Mouse (Mus musculus) erythroblast, embryonic 14.5 days (primary cell): ENCODE results near the gene Lrrc23. TPM values are rescaled to one million over a fixed set of nuclear protein-coding genes. Genes with fewer than 3 reads are reported as not detected.

ENCODE experiments used
- H3K27me3 ChIP-seq: 2 replicates; pipeline ENCODE4 v1.6.1; 2012; ENCODE audit warnings: inconsistent platforms; ENCODE audit not compliant: control insufficient read depth
- H3K36me3 ChIP-seq: 2 replicates; pipeline ENCODE4 v1.6.1; 2012; ENCODE audit warnings: mild to moderate bottlenecking, inconsistent platforms; ENCODE audit not compliant: control insufficient read depth
- H3K4me1 ChIP-seq: 2 replicates; pipeline ENCODE4 v1.6.1; 2012; ENCODE audit warnings: inconsistent platforms; ENCODE audit not compliant: control insufficient read depth
- H3K4me3 ChIP-seq: replicated peaks from 2 replicates; pipeline ENCODE3; 2012; ENCODE audit warnings: moderate library complexity, mild to moderate bottlenecking, inconsistent platforms
- H3K9me3 ChIP-seq: 2 replicates; pipeline ENCODE4 v1.6.1; 2012; ENCODE audit warnings: low read length, inconsistent platforms, mixed read lengths; ENCODE audit not compliant: control insufficient read depth
- GATA1 ChIP-seq: IDR thresholded peaks from 2 replicates; pipeline ENCODE4 v1.6.1; 2012; ENCODE audit warnings: low read length, inconsistent platforms, mixed read lengths
- TAL1 ChIP-seq: IDR thresholded peaks from 3 replicates; pipeline ENCODE4 v1.6.1; 2012; ENCODE audit warnings: low read length, inconsistent platforms, mixed read lengths
- polyA plus RNA-seq: library from polyadenylated mRNA; stranded (reverse); fragments of >175 nt; gene quantifications from 2 replicates; pipeline ENCODE4 v1.2.3, GENCODE M21; 2012

Gene Lrrc23
- polyA plus RNA-seq, 1 experiment = not detected

DNA sequence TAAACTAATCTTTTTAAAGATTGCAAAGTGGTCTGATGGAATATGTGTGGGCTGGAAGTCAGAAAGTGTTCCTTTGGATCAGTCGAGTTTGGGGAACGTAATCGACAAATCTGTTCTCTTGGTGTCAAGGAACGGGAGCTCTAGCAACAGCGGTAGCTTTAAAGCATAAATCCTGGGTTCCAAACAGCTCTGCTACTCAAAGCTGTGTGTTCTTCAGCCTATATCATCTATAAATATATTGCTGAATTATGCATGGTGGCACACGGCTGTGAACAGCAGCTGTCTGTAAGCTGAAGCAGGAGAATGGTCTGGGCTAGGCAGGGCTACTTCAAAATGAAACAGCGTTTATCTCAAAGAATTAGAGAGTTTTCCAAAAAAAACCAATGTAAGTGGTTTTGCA lies 1.4 kb upstream of the Lrrc23 start:
- TF ChIP-seq GATA1 = no peak
- TF ChIP-seq TAL1 = no peak
- Histone ChIP-seq H3K4me3 (no peak overlapping the region), H3K9me3 (no peaks in the 10 kb centered on the region), H3K36me3 (no peaks in the 10 kb centered on the region), H3K27me3 (peaks cover 40% of the 10 kb centered on the region), H3K4me1 (peaks cover 2% of the 10 kb centered on the region)

DNA sequence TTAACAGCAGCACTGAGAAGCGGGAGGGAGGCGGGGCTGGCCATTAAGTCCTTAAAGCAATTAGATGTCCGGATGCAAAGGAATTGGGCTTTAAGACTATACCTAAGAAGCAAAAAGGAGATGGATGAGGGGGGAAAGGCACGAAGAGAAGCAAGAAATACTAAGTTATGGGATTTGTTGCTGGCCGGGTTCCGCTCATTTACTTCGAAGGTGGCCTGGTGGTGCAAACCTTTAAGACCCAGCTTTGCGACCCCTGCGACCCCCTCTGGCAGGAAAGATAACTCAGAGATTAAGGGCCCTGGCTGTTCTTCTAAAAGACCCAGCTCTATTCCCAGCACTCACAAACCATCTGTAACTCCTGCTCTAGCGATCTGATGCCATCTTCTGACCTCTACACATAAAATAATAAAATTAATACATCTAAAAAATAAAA lies 473 bp upstream of the Lrrc23 start:
- Histone ChIP-seq H3K36me3 (no peaks in the 10 kb centered on the region), H3K4me1 (peaks cover 2% of the 10 kb centered on the region), H3K4me3 (no peak overlapping the region), H3K9me3 (no peaks in the 10 kb centered on the region), H3K27me3 (peaks cover 40% of the 10 kb centered on the region)
- no peak for TF ChIP-seq TAL1

DNA sequence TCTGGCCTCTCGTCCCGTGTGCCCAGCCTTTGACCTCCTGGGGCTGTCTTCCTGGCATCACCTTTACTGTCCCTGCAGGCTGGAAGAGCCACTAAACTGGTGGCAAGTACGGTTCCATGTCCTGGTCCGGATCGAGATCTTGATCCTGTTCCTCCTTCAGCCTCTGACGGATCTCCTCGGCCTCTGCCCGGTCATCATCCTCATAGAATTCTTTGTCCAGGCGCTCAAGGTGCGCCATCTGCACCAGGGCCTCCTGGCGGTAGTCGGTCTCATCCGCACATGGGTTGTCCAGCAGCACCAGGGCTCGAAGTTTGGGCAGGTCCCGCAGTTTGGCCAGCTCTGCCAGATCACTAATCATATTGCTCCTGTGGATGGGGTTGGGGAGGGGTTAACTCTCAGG lies 9.0 kb downstream of the Lrrc23 start:
- no peak for TF ChIP-seq TAL1
- no peak for TF ChIP-seq GATA1
- H3K4me3 ChIP-seq = no peak overlapping the region
- H3K4me1 ChIP-seq = peaks cover 13% of the 10 kb centered on the region
- H3K9me3 ChIP-seq = peaks cover 3% of the 10 kb centered on the region; the same call in 1 of the 2 replicates
- H3K27me3 ChIP-seq = peaks cover 68% of the 10 kb centered on the region
- H3K36me3 ChIP-seq = no peaks in the 10 kb centered on the region

DNA sequence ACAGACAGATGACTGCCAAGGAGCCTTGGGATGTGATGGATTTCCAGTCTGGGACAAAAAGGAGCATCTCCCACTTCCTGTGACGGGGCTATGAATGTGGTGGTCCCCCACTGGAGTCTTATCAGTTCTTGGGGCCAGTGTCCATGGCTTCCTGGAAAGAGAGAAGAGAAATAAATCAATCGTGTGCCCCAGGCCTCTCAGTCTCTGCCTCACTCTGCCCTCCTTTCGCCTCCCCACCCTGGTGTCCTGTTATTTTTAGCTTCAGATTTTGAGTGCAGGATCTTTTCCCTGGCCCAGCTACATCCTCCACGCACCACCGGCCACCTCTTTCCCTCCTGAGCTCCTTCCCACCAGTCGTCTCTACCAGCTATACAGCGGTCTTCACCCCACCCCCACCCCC lies 9.5 kb downstream of the Lrrc23 start:
- H3K4me3 ChIP-seq = no peak overlapping the region
- peaks cover 3% of the 10 kb centered on the region; the same call in 1 of the 2 replicates for H3K9me3 ChIP-seq
- TF ChIP-seq GATA1 = no peak
- no peak for TF ChIP-seq TAL1
- H3K27me3 ChIP-seq = peaks cover 68% of the 10 kb centered on the region
- peaks cover 13% of the 10 kb centered on the region for H3K4me1 ChIP-seq
- no peaks in the 10 kb centered on the region for H3K36me3 ChIP-seq

DNA sequence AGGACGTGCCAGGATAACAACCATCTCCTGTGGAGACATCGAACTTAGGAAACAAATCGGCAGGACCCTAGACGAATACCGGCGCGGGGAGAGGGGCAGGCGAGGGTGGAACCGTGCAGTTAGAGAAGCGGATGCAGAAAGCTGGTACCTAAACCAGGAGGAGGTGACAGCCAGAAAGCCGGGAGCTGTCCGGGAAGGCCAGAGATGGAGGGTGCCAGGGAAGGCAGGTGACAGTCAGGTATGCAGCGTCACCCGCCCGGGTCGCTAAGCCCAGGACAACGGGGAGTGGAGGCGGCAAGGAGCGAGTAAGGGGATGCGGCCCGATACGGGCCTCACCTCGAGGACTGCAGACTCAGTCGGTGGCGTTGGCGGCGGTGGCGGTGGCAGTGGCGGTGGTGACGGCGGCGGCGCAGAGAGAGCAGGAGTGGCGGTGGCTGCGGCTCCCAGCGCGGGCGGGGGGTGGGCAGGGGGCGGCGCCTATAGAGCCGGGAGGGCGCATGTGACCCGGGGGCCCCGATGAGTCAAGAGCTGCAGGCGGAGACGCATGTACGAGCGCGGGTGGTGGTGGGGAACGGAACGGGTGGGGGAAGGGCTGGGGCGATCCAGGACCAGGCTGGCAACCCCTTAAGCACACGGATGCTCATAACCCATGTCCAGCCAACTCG lies 10.3 kb downstream of the Lrrc23 start, which contains the start of gene Eno2:
TSS of gene Eno2 (minus strand) at position 573 of the 665 bp plus-strand sequence.
- Histone ChIP-seq H3K36me3 (no peaks in the 10 kb centered on the region), H3K9me3 (peaks cover 3% of the 10 kb centered on the region; the same call in 1 of the 2 replicates), H3K27me3 (peaks cover 67% of the 10 kb centered on the region), H3K4me3 (peak within 1 kb of the TSS; percentile 38), H3K4me1 (peaks cover 13% of the 10 kb centered on the region)
- TF ChIP-seq GATA1 = no peak
- TF ChIP-seq TAL1 = no peak

DNA sequence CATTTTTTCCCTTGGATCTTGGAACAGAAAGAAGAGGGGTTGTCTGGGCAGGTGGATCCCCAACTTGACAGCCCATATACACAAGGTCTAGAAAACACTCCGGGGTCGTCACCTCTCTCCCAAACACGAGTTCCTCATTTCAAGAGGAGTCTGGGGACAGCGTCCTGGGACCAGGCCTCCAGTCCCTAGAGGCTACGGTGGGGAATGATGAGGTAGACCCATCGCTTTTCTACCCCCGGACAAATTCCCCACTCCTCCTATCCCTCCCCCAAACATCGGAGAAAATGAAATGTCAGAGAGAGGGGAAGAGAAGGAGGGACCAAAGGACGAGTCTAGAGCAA lies 10.9 kb downstream of the Lrrc23 start:
- TF ChIP-seq GATA1 = no peak
- TF ChIP-seq TAL1 = no peak
- no peaks in the 10 kb centered on the region for H3K36me3 ChIP-seq
- peaks cover 67% of the 10 kb centered on the region for H3K27me3 ChIP-seq
- no peak overlapping the region for H3K4me3 ChIP-seq
- H3K9me3 ChIP-seq = peaks cover 3% of the 10 kb centered on the region; the same call in 1 of the 2 replicates
- peaks cover 13% of the 10 kb centered on the region for H3K4me1 ChIP-seq

DNA sequence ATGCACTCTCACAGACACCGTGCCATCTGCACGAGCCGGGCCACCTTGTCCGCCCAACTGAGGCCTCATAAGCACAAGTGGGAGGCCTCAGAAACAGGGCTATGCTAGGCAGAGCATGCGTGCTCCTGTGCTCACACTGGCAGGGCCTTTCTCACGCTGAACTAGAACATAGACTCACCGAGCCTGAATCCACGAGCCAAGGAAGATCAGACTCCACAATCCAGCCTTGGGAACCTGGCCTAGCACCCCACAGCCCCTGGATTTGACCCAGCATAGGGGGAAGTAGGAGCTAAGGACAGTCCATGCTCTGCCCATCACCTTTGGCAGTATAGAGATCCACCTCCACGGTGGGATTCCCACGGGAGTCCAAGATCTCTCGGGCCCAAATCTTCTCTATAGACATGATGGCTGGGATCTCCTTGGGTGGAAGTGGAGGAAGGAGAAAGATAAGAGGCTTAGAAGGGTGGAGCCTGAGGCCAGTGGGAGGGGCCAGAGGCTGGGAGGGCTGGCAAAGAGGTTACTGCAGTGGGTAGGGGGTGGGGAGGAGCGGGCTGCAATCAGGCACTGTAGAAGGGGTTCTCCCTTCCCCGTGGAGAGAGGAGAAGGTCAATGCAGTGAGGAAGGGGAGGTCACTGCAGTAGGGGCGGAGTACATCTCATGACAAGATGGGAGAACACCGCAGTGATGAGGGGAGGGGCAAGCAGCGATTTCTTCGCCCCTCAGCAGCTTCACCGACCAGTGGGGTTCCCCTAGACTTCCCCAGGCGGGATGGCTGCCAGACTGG lies 11.4 kb downstream of the Lrrc23 start:
- peaks cover 3% of the 10 kb centered on the region; the same call in 1 of the 2 replicates for H3K9me3 ChIP-seq
- TF ChIP-seq TAL1 = no peak
- TF ChIP-seq GATA1 = no peak
- no peaks in the 10 kb centered on the region for H3K36me3 ChIP-seq
- H3K4me3 ChIP-seq = no peak overlapping the region
- H3K27me3 ChIP-seq = peaks cover 67% of the 10 kb centered on the region
- peaks cover 13% of the 10 kb centered on the region for H3K4me1 ChIP-seq

DNA sequence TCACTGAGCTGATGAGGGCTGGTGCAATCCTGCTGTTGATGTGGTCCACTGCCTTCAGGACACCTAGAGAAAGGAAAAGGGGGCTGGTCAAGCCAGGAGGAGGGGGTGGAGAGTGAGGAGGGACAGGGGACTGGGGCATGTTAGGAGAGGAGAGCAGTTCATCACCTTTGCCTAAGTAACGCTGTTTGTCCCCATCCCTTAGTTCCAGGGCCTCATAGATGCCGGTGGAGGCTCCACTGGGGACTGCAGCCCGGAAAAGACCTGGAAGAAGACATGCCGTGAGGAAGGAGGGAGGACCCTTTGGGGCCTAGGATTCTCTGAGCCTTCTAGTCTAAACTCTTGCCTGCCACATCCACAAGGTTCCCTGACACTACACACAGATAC lies 12.0 kb downstream of the Lrrc23 start:
- H3K9me3 ChIP-seq = peaks cover 3% of the 10 kb centered on the region; the same call in 1 of the 2 replicates
- H3K27me3 ChIP-seq = peaks cover 70% of the 10 kb centered on the region
- no peak overlapping the region for H3K4me3 ChIP-seq
- peaks cover 13% of the 10 kb centered on the region for H3K4me1 ChIP-seq
- TF ChIP-seq GATA1 (no peak), TAL1 (no peak)
- no peaks in the 10 kb centered on the region for H3K36me3 ChIP-seq

DNA sequence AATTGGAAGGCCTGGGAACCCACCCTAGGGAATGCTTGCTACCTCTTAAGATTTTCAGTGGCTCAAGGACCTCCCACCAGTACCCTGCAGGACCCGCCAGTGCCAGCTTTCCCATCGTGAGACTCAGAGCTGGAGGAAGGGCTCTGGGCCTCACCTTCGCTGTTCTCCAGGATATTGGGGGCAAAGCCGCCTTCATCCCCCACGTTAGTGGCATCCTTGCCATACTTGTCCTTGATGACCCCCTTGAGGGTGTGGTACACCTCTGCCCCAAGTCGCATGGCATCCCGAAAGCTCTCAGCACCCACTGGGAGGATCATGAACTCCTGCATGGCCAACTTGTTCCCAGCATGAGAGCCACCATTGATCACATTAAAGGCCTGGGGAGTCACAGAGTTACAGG lies 13.6 kb downstream of the Lrrc23 start:
- TF ChIP-seq TAL1 (no peak), GATA1 (no peak)
- Histone ChIP-seq H3K27me3 (peaks cover 72% of the 10 kb centered on the region), H3K4me1 (peaks cover 13% of the 10 kb centered on the region), H3K4me3 (no peak overlapping the region), H3K36me3 (no peaks in the 10 kb centered on the region), H3K9me3 (peaks cover 3% of the 10 kb centered on the region; the same call in 1 of the 2 replicates)
